Mouse (Mus musculus) cerebral cortex, adult 2 months (tissue): ENCODE measurements around the gene Cmtm5.

Source experiments
- WGBS: fragments of 180-500 bp; shearing (Covaris S2); methylation state at CpG from one replicate; pipeline ENCODE4 v1.1.7; 2018; 5-methylcytosine and 5-hydroxymethylcytosine counted together

Cmtm5 gene

GRCm38 (mm10) chr14:54932645-54933150 is 3.4 kb upstream of the Cmtm5 start, which contains the start of gene Il25:
Gene Il25, plus strand, starts transcription at chr14:54932695.
- 55% methylated on average over 6 of the region's 6 CpGs for WGBS

GRCm38 (mm10) chr14:54936831-54937160 is 735 bp downstream of the Cmtm5 start:
- 48% methylated on average over 6 of the region's 6 CpGs for WGBS

- WGBS, result 80% methylated on average over 16 of the region's 16 CpGs
Observed at GRCm38 (mm10) chr14:54937361-54938182, 1.5 kb downstream of the Cmtm5 start.

GRCm38 (mm10) chr14:54938431-54939219 is 2.6 kb downstream of the Cmtm5 start:
- WGBS, result 80% methylated on average over 15 of the region's 15 CpGs

GRCm38 (mm10) chr14:54939434-54940175 is 3.5 kb downstream of the Cmtm5 start:
- 69% methylated on average over 12 of the region's 12 CpGs for WGBS

- WGBS, result 71% methylated on average over 3 of the region's 3 CpGs
Observed at GRCm38 (mm10) chr14:54940176-54940530, 4.1 kb downstream of the Cmtm5 start.

GRCm38 (mm10) chr14:54941024-54941978 is 5.2 kb downstream of the Cmtm5 start:
- WGBS, result 67% methylated on average over 13 of the region's 13 CpGs

- 89% methylated on average over 8 of the region's 8 CpGs for WGBS
Observed at GRCm38 (mm10) chr14:54942479-54942878, 6.4 kb downstream of the Cmtm5 start.

- WGBS, result 94% methylated on average over 7 of the region's 7 CpGs
Observed at GRCm38 (mm10) chr14:54943971-54944370, 7.9 kb downstream of the Cmtm5 start.

- 63% methylated on average over 2 of the region's 2 CpGs for WGBS
Observed at GRCm38 (mm10) chr14:54944939-54945338, 8.9 kb downstream of the Cmtm5 start.

- WGBS, result 84% methylated on average over 19 of the region's 19 CpGs
Observed at GRCm38 (mm10) chr14:54945975-54946704, 10.1 kb downstream of the Cmtm5 start.

GRCm38 (mm10) chr14:54947008-54947407 is 10.9 kb downstream of the Cmtm5 start:
- 92% methylated on average over 11 of the region's 11 CpGs for WGBS

- WGBS, result 88% methylated on average over 9 of the region's 9 CpGs
Observed at GRCm38 (mm10) chr14:54948781-54949180, 12.7 kb downstream of the Cmtm5 start.

- 64% methylated on average over 12 of the region's 12 CpGs for WGBS
Observed at GRCm38 (mm10) chr14:54950493-54950892, 14.4 kb downstream of the Cmtm5 start.

- 92% methylated on average over 6 of the region's 6 CpGs for WGBS
Observed at GRCm38 (mm10) chr14:54951587-54951986, 15.5 kb downstream of the Cmtm5 start.

GRCm38 (mm10) chr14:54953664-54954206 is 17.7 kb downstream of the Cmtm5 start:
- WGBS, result 87% methylated on average over 8 of the region's 8 CpGs

- 95% methylated on average over 3 of the region's 3 CpGs for WGBS
Observed at GRCm38 (mm10) chr14:54954474-54954873, 18.4 kb downstream of the Cmtm5 start.

- WGBS, result 91% methylated on average over 3 of the region's 3 CpGs
Observed at GRCm38 (mm10) chr14:54955481-54955880, 19.4 kb downstream of the Cmtm5 start.

- 88% methylated on average over 9 of the region's 9 CpGs for WGBS
Observed at GRCm38 (mm10) chr14:54956533-54956932, 20.5 kb downstream of the Cmtm5 start.

- WGBS, result 90% methylated on average over 4 of the region's 4 CpGs
Observed at GRCm38 (mm10) chr14:54958503-54958902, 22.4 kb downstream of the Cmtm5 start.
